Mouse (Mus musculus) heart, adult 2 months (tissue): ENCODE measurements around the gene Ccdc186.

Experiments used
- CTCF ChIP-seq: fragments of 200-600 bp; IDR thresholded peaks from 2 replicates; pipeline ENCODE4 v1.8.1; 2022; ENCODE audit warnings: antibody characterized with exemption, mild to moderate bottlenecking, moderate library complexity
- EP300 ChIP-seq: fragments of 200-500 bp; IDR thresholded peaks from 2 replicates; pipeline ENCODE4 v1.6.1; 2011; ENCODE audit warnings: low read depth, low read length, control low read depth; ENCODE audit not compliant: insufficient read depth

DNA sequence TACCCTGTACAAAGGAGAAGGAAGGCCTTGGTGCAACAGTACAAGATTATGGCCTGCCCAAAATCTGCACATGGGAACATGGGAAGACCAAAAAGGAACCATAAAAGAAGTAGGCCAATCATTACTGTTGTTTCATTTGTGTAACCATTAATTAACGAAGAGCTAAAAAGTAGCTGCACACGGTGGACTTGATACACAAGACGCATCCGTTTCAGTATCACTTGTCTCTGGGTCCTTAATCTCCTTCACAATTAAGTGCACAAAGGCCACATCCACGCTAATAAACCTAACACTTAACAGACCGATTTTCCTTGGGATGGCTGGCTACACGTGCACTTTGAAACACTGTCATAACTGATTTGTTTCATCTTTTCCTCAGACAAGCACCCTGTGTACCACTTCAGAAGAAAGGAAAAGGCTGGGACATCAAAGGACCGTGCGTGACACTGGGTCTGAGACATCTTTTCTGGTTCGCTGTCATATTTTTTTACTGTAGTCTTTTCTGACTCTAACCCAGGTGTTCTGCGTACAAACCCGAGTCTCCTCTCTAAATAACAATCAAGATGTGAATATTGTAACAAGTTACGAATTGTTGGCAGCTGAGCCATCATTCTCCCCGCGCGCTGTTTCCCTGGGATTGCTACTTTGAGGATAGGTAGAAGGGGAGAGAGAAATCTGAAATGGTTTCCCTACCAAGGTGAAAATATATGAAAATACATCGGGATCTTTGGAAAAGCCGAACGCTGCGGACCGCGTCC, 771 bp downstream of the Ccdc186 start:
- TF ChIP-seq EP300 (no peak), CTCF (no peak)
